Mouse (Mus musculus): Measurements from ENCODE around the gene Tectb.

DNA sequence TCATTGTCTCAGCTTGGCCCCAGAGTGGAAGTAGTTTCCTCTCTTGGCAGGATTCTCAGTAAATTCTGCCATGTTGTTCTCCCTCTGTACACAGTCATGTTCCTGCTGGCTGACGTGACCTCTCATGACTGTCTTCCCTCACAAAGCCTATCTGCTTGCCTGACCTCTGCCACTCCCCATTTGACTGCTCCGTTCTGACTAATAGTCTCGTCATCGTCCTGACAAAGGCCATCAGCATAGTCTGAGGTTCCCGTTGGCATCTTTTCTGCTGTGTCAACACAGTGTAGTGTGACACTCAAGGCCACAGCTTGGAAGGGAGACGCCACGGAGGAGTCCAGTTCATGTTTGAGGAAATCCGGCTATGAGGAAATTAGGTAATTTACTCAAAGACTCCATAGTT is 51.6 kb downstream of the Tectb start:
- TF ChIP-seq GATA1 (IDR thresholded peaks at IDR 0.05; ENCODE audit: borderline replicate concordance, low read length) (no peak), FLI1 (IDR thresholded peaks at IDR 0.05; ENCODE audit: low read length) (no peak)

Data from megakaryocyte, embryonic 14.5 days (primary cell).